ENCODE assay signal across 32 mouse cellular contexts in the genomic region with DNA sequence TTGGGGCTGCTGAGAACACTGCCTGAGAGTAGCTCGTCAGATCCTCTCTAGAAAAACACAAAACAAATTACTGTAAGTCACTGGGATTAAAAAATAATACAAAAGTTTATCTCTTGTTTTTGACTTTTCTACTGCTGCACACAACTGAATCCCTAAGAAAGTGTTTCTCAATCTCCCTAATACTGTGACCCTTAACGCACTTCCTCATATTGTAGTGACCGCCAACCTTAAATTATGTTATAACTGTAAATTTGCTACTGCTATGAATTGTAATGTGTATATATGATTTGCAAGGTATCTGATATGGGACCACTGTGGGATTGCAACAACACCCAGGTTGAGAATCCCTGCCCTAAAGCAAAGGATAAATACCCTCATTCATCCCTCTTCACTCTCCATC.
"Had no signal": no experiment of that assay in that cellular context is flagged by ENCODE, and none has a peak within 500 bp of the region (broad histone marks: within the 10 kb centered on the region; RNA-seq: fewer than 3 reads in every experiment).

No protein-coding gene starts in this region.

- H3K4me1 ChIP-seq: limb, embryonic 10.5 days; limb, embryonic 12.5 days; limb, embryonic 13.5 days; limb, embryonic 15.5 days; lung, embryonic 15.5 days; midbrain, embryonic 10.5 days; midbrain, embryonic 12.5 days; midbrain, embryonic 13.5 days; midbrain, embryonic 15.5 days; neural tube, embryonic 12.5 days had no signal

- H3K4me3 ChIP-seq: limb, embryonic 10.5 days; limb, embryonic 12.5 days; limb, embryonic 13.5 days; limb, embryonic 15.5 days; liver, embryonic 12.5 days; liver, embryonic 13.5 days; liver, embryonic 15.5 days; lung, embryonic 15.5 days; megakaryocyte, embryonic 14.5 days; midbrain, embryonic 10.5 days; midbrain, embryonic 12.5 days; midbrain, embryonic 13.5 days; midbrain, embryonic 15.5 days; myocyte; neural tube, embryonic 12.5 days had no signal

- H3K4me2 ChIP-seq: limb, embryonic 12.5 days; limb, embryonic 13.5 days; limb, embryonic 15.5 days; liver, embryonic 11.5 days; liver, embryonic 12.5 days; liver, embryonic 13.5 days; liver, embryonic 15.5 days; lung, embryonic 14.5 days; lung, embryonic 15.5 days; midbrain, embryonic 11.5 days; midbrain, embryonic 12.5 days; midbrain, embryonic 13.5 days; midbrain, embryonic 15.5 days; neural tube, embryonic 12.5 days had no signal

- H3K27ac ChIP-seq: limb, embryonic 10.5 days; limb, embryonic 12.5 days; limb, embryonic 13.5 days; limb, embryonic 15.5 days; liver, embryonic 12.5 days; liver, embryonic 13.5 days; liver, embryonic 14.5 days; liver, embryonic 15.5 days; lung, embryonic 15.5 days; macrophage; midbrain, embryonic 10.5 days; midbrain, embryonic 12.5 days; midbrain, embryonic 13.5 days; midbrain, embryonic 15.5 days; neural tube, embryonic 12.5 days had no signal

- ATAC-seq: liver, embryonic 12.5 days; liver, postnatal 0 days; lung, postnatal 0 days; midbrain, embryonic 13.5 days; midbrain, embryonic 15.5 days; midbrain, embryonic 16.5 days had no signal

- DNase-seq: left cerebral cortex, postnatal 4 days; liver; liver, embryonic 13.5 days; liver, postnatal 0 days; lung, adult 18-20 months; lung, adult 2 months; lung, embryonic 14.5 days; lung, postnatal 10 days; lung, postnatal 14 days; lung, postnatal 36 days; lung, postnatal 4 days; midbrain, embryonic 14.5 days had no signal

- H3K27me3 ChIP-seq: limb, embryonic 12.5 days; limb, embryonic 13.5 days; limb, embryonic 15.5 days; liver, embryonic 12.5 days; liver, embryonic 13.5 days; liver, embryonic 15.5 days; lung, embryonic 15.5 days; megakaryocyte, embryonic 14.5 days; midbrain, embryonic 12.5 days; midbrain, embryonic 13.5 days; midbrain, embryonic 15.5 days; neural tube, embryonic 12.5 days had no signal

- H3K9ac ChIP-seq: limb, embryonic 12.5 days; limb, embryonic 13.5 days; limb, embryonic 15.5 days; liver, embryonic 12.5 days; liver, embryonic 13.5 days; liver, embryonic 14.5 days; liver, embryonic 15.5 days; liver, postnatal 0 days; lung, embryonic 14.5 days; lung, embryonic 15.5 days; midbrain, embryonic 12.5 days; midbrain, embryonic 13.5 days; midbrain, embryonic 15.5 days; neural tube, embryonic 12.5 days had no signal

- H3K9me3 ChIP-seq: limb, embryonic 10.5 days; limb, embryonic 12.5 days; limb, embryonic 13.5 days; limb, embryonic 15.5 days; liver, embryonic 12.5 days; liver, embryonic 13.5 days; liver, embryonic 15.5 days; lung, embryonic 15.5 days; megakaryocyte, embryonic 14.5 days; midbrain, embryonic 10.5 days; midbrain, embryonic 12.5 days; midbrain, embryonic 13.5 days; midbrain, embryonic 15.5 days; neural tube, embryonic 12.5 days had no signal
